Mouse (Mus musculus) urinary bladder, postnatal 14 days (tissue): ENCODE measurements around the gene Zfp646.
A peak's percentile ranks its signal among the peaks of the same experiment; 100 is the strongest.
"Not testable (repeated sequence)": the region's sequence is repeated elsewhere in the genome, so short reads cannot be mapped to it uniquely, and the experiment has no call there.

Experiments used
- DNase-seq: peaks from one replicate; pipeline ENCODE4 v3.0.0; 2021; ENCODE audit warnings: low spot score

The Zfp646 gene

GRCm38 (mm10) chr7:127876041-127876466 lies at the start of gene Zfp646:
Gene Zfp646, plus strand, starts transcription at chr7:127876221.
- DNase-seq: peak; percentile 72

GRCm38 (mm10) chr7:127835550-127835949 lies 40.5 kb upstream of the Zfp646 start:
- DNase-seq: no peak

- no peak for DNase-seq
These were observed 38.5 kb upstream of the Zfp646 start for GRCm38 (mm10) chr7:127837473-127837872.

- DNase-seq: not testable (repeated sequence)
These were observed 38.1 kb upstream of the Zfp646 start for GRCm38 (mm10) chr7:127837878-127838277.

- DNase-seq: not testable (repeated sequence)
These were observed 36.0 kb upstream of the Zfp646 start for GRCm38 (mm10) chr7:127840031-127840430.

GRCm38 (mm10) chr7:127840886-127841285 lies 35.1 kb upstream of the Zfp646 start:
- DNase-seq: peak; percentile 45

- DNase-seq: peak; percentile 93
These were observed 34.6 kb upstream of the Zfp646 start for GRCm38 (mm10) chr7:127841340-127842000.

- DNase-seq: peak; percentile 84
These were observed 33.9 kb upstream of the Zfp646 start for GRCm38 (mm10) chr7:127842001-127842718.

GRCm38 (mm10) chr7:127849973-127850875 lies 25.8 kb upstream of the Zfp646 start:
- DNase-seq: no peak

- DNase-seq: no peak
These were observed 25.1 kb upstream of the Zfp646 start for GRCm38 (mm10) chr7:127850906-127851305.

- DNase-seq: no peak
These were observed 17.8 kb upstream of the Zfp646 start for GRCm38 (mm10) chr7:127858258-127858657.

GRCm38 (mm10) chr7:127866434-127866833 lies 9.6 kb upstream of the Zfp646 start:
- no peak for DNase-seq

GRCm38 (mm10) chr7:127867641-127868040 lies 8.4 kb upstream of the Zfp646 start:
- DNase-seq: no peak

- DNase-seq: no peak
These were observed 6.7 kb upstream of the Zfp646 start for GRCm38 (mm10) chr7:127869149-127869810.

- no peak for DNase-seq
These were observed 5.7 kb upstream of the Zfp646 start for GRCm38 (mm10) chr7:127870136-127870821.

GRCm38 (mm10) chr7:127874812-127875626 lies 1.0 kb upstream of the Zfp646 start:
- no peak for DNase-seq

GRCm38 (mm10) chr7:127875627-127876001 lies 407 bp upstream of the Zfp646 start:
- DNase-seq: peak; percentile 91

- DNase-seq: peak; percentile 91
These were observed 687 bp downstream of the Zfp646 start, which contains the start of gene Zfp668 for GRCm38 (mm10) chr7:127876467-127877348. Gene Zfp668, minus strand, starts transcription at chr7:127876828.

- DNase-seq: no peak
These were observed 3.3 kb downstream of the Zfp646 start for GRCm38 (mm10) chr7:127879301-127879700.
